Mouse (Mus musculus) G1E-ER4 (cell line): ENCODE data around the gene Dlx4. TPM values are rescaled to one million over a fixed set of nuclear protein-coding genes. Genes with fewer than 3 reads are reported as not detected.

Source experiments
- GATA1 ChIP-seq: IDR thresholded peaks from one replicate; pipeline ENCODE4 v1.8.0; 2012; ENCODE audit warnings: low read length, inconsistent platforms
- polyA plus RNA-seq: library from polyadenylated mRNA; stranded (reverse); fragments of >175 nt; gene quantifications from 2 replicates; pipeline ENCODE4 v1.2.3, GENCODE M21; 2012

Gene Dlx4
- polyA plus RNA-seq, 1 experiment = not detected

DNA sequence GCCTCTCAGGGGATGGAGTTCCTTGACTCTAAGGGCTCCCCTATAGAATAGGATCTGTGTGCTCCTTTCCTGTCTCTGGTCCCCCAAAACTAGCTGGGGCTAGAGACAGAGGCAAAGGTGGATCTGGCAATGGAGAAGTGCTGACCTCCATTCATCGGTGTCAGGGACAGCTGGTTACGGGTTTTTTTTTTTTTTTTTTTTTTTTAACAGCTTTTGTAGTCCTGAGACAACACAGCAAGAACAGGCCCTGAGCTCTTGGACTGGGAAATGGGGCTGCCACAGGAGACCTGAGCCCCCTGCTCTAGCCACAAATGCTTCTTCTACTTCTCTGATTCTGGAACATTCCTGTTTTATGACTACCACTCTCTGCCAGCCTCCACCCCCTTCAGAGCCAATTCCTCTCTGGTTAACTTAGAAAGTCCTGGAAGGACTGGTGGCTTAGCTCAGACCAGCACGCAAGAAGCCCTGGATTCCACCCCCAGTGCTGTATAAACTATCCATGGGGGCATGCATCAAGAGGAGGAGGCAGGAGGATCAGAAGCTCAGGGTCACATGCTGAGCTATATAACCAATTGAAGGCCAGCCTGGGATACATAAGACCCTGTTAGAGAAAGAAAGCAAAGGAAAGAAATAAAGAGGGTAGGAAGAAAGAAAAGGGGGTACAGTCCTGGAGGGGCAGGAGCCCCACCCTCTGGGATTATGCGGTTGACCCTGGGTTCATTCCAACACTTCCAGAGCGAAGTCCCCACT, 47.5 kb downstream of the Dlx4 start:
- TF ChIP-seq GATA1 = no peak

DNA sequence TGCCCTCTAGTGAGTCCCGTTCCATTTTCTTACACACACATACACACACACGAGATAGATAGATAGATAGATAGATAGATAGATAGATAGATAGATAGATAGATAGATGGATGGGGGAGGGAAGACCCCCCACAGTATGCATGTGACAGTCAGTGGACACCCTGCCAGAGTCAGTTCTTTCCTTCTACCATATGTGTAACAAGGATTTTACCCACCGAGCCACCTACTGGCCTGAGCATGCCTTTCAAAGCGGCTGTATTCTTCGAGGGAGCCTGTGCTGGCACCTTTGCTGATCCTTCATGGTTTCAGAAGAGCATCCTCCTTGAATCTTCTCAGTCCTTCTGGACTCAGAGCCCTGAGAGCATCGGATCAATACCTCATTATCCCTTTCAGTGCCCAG, 48.2 kb downstream of the Dlx4 start:
- no peak for TF ChIP-seq GATA1

DNA sequence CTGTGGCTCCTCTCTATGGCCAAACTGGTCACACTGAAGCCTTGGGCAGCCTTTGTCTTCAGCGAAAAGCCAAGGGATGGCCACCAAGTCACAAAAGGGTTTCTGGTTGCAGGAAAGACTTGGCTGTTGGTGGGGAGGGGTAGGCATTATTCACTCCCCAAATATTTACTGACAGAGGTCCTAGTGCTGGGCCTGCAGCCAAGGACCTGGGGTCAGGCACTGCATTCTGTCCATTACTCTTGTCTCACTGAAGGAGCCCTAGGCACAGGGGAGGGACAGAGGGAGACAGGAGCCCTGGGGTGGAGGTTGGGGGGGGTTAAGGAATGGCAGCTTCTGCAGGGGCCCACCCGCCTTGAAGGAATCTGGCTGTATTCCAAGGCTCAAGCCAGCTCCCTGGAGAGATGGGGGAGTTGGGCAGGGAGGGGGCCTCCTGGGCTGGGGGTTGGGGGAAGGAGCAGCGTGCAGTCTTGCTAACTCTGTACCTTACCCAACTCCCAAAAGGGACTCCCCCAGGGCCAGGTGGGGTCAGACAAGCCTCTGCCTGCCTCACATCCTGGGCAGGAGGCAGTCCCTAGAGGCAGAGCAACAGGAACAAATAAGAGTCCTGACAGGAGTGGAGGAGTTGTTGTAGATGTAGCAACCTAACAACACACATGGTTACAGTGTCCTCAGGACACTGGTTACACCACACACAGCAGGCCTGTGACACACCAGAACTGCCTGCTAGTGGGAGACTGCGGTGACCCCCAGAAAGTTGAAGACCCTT, 49.3 kb downstream of the Dlx4 start:
- TF ChIP-seq GATA1 = no peak

DNA sequence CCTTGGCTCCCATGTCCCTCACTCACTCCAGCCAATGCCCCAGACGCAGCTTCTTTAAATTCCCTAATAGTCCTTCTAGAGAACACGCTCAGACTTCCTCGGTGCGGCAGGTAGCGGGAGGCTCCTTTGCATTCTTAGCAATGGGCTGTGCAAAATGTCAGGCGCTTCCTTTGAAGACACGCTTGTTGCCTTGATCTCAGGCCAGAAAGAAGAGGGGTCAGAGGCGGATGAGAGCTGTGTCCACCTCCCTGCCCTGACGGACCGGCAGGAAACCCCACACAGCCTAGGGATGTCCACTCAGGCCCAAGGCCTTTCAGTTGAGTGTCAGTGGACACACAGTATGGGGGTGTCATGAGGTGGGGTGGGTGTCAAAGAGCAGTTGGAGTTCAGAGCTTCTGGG, 50.5 kb downstream of the Dlx4 start:
- TF ChIP-seq GATA1 = no peak

DNA sequence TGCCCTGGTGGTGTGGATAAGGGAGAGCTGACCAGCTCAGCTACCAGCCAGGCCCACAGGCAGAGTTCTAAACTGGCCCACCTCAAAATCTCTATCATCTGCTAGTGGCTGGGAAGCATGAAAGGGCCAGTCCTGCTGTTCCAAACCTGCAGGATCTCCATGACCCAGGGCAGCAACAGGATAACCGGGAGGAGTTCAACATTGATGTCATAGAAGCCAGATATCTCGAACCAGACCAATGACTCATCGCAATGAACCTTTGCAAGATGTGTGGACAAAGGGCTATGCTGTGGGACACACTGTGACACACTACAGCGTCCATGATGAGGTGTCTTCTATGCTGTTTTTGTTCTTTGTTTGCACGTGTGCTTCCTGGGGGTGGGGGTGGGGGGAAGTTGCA, 53.0 kb downstream of the Dlx4 start:
- no peak for TF ChIP-seq GATA1

Other genes with a start within 250 kb of the Dlx4 start
- gene Col1a1, start 210.0 kb downstream of the Dlx4 start, polyA plus RNA-seq = 0.01 TPM in 2 replicates
- gene Hils1, start 178.7 kb downstream of the Dlx4 start, polyA plus RNA-seq = not detected in 2 replicates
- not detected in 2 replicates for gene Sgca, start 169.9 kb downstream of the Dlx4 start, polyA plus RNA-seq
- gene Ppp1r9b, start 155.2 kb downstream of the Dlx4 start, polyA plus RNA-seq = 208 and 249 TPM in 2 replicates
- 370 and 460 TPM in 2 replicates for gene Samd14, start 136.4 kb downstream of the Dlx4 start, polyA plus RNA-seq
- gene Pdk2, start 104.9 kb downstream of the Dlx4 start, polyA plus RNA-seq = 32.6 and 36.2 TPM in 2 replicates
- not detected in 2 replicates for gene Itga3, start 69.5 kb downstream of the Dlx4 start, polyA plus RNA-seq
- not detected in 2 replicates for gene Dlx3, start 26.1 kb downstream of the Dlx4 start, polyA plus RNA-seq
- gene Tac4, start 115.3 kb upstream of the Dlx4 start, polyA plus RNA-seq = not detected in 2 replicates
- 32.2 and 37.6 TPM in 2 replicates for gene Kat7, start 164.0 kb upstream of the Dlx4 start, polyA plus RNA-seq
- 111 and 135 TPM in 2 replicates for gene Fam117a, start 190.8 kb upstream of the Dlx4 start, polyA plus RNA-seq
- gene Slc35b1, start 238.4 kb upstream of the Dlx4 start, polyA plus RNA-seq = 4.6 and 5.7 TPM in 2 replicates